Mouse (Mus musculus) kidney, embryonic 14.5 days (tissue): ENCODE data around the gene Ttc29. TPM values are rescaled to one million over a fixed set of nuclear protein-coding genes. Genes with fewer than 3 reads are reported as not detected.

Experiments
- ATAC-seq: fragments of 200-750 bp; cut with Nextera tagmentation; 2 replicates; pipeline ENCODE4 v1.8.0; 2017; ENCODE audit warnings: moderate number of reproducible peaks, mild to moderate bottlenecking, moderate TSS enrichment, moderate library complexity; ENCODE audit not compliant: low FRiP score, low TSS enrichment
- H3K27ac ChIP-seq: fragments of 300-500 bp; sonication (generic); 2 replicates; pipeline ENCODE4 v1.5.1; 2014; ENCODE audit warnings: low read depth, mild to moderate bottlenecking, low read length, moderate library complexity, mixed read lengths
- H3K27me3 ChIP-seq: fragments of 300-500 bp; sonication (generic); 2 replicates; pipeline ENCODE4 v1.6.1; 2014; ENCODE audit warnings: mild to moderate bottlenecking, low read length; ENCODE audit not compliant: control insufficient read depth, insufficient read depth
- H3K36me3 ChIP-seq: fragments of 300-500 bp; sonication (generic); 2 replicates; pipeline ENCODE4 v1.6.1; 2014; ENCODE audit warnings: low read length, mixed read lengths; ENCODE audit not compliant: control insufficient read depth, insufficient read depth
- H3K4me1 ChIP-seq: fragments of 300-500 bp; sonication (generic); 2 replicates; pipeline ENCODE4 v1.6.1; 2014; ENCODE audit warnings: low read length, mixed read lengths; ENCODE audit not compliant: control insufficient read depth, insufficient read depth
- H3K4me2 ChIP-seq: fragments of 300-500 bp; sonication (generic); replicated peaks from 2 replicates; pipeline ENCODE4 v1.6.1; 2014; ENCODE audit warnings: low read depth, mild to moderate bottlenecking, low read length
- H3K4me3 ChIP-seq: fragments of 300-500 bp; sonication (generic); 2 replicates; pipeline ENCODE4 v1.5.1; 2014; ENCODE audit warnings: mild to moderate bottlenecking, low read length
- H3K9ac ChIP-seq: fragments of 300-500 bp; sonication (generic); 2 replicates; pipeline ENCODE4 v1.6.1; 2014; ENCODE audit warnings: low read depth, mild to moderate bottlenecking, low read length, moderate library complexity
- H3K9me3 ChIP-seq: fragments of 300-500 bp; sonication (generic); 2 replicates; pipeline ENCODE4 v1.6.1; 2016; ENCODE audit warnings: low read length; ENCODE audit not compliant: control insufficient read depth
- WGBS: fragments of 180-500 bp; shearing (Covaris S2); extraction: QIAGEN DNeasy Blood & Tissue Kit; methylation state at CpG from one replicate; pipeline ENCODE4 v1.1.7; 2014; 5-methylcytosine and 5-hydroxymethylcytosine counted together
- polyA plus RNA-seq: library from polyadenylated mRNA; unstranded; fragments of >200 nt; fragmentation: Nextera tagmentation; extraction: Ambion mirVana; gene quantifications from 2 replicates; pipeline ENCODE4 v1.2.1, GENCODE M21; 2014

The Ttc29 gene
- polyA plus RNA-seq, 1 experiment from 2014 or later: not detected

DNA sequence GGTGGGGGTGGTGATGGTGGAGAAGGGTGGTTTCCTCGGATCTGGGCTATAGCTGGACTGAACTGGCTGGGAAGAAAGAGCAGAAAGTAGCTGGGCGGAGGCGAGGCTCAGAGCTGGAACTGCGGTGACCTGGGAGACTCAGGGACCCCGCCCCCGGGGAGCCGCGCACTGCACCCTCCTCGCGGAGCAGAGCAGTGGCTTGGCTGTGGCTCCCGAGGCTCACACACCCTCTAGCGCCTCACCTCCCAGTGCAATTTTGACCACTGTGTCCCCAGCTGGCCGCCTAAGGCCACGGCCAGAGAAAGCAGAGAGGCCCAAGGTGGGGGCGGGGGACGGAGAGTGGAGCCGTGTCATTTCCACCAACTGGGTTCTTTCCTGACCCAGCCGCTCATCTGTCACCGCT is 207.0 kb downstream of the Ttc29 start:
- Histone ChIP-seq H3K27ac (no peak overlapping the region), H3K4me1 (peaks cover 9% of the 10 kb centered on the region; the same call in 1 of the 2 replicates), H3K9me3 (no peaks in the 10 kb centered on the region), H3K4me2 (peak overlapping the region; percentile 52), H3K9ac (no peak overlapping the region), H3K36me3 (no peaks in the 10 kb centered on the region), H3K27me3 (peaks cover 49% of the 10 kb centered on the region), H3K4me3 (peak overlapping the region; percentile 29)
- under 1% methylated on average over 19 of the region's 19 CpGs for WGBS
- peak; percentile 77; the same call in 1 of the 2 replicates for ATAC-seq

DNA sequence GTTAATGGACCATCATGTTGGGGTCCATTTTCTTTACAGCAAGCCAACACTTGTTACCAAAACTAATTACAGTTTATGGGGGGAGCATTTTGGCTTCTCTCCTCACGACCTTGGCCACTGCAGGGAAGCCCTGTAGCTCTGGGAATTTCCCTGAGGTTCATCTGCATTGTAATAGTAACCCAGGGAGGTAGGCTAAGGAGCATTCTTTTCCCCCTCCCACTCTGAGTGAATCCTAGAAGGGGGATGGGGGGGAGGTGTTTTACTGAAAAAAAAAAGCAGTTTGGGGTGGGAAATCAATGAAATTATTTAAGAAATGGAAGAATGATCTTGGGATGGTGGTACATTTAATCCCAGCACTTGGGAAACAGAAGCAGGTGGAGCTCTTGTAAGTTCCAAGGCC is 210.8 kb downstream of the Ttc29 start:
- H3K27ac ChIP-seq: no peak overlapping the region
- H3K27me3 ChIP-seq: peaks cover 80% of the 10 kb centered on the region
- H3K4me1 ChIP-seq: peaks cover 9% of the 10 kb centered on the region; the same call in 1 of the 2 replicates
- H3K9me3 ChIP-seq: no peaks in the 10 kb centered on the region
- no peak overlapping the region for H3K9ac ChIP-seq
- H3K36me3 ChIP-seq: no peaks in the 10 kb centered on the region
- no peak overlapping the region for H3K4me3 ChIP-seq
- H3K4me2 ChIP-seq: no peak overlapping the region
- no peak for ATAC-seq
- WGBS: 0% methylated on average over 1 of the region's 1 CpGs

- 1% methylated on average over 10 of the region's 10 CpGs for WGBS
- no peak overlapping the region for H3K9ac ChIP-seq
- H3K4me3 ChIP-seq: no peak overlapping the region
- H3K36me3 ChIP-seq: no peaks in the 10 kb centered on the region
- no peak for ATAC-seq
- no peaks in the 10 kb centered on the region for H3K4me1 ChIP-seq
- H3K27me3 ChIP-seq: peaks cover 85% of the 10 kb centered on the region
- no peaks in the 10 kb centered on the region for H3K9me3 ChIP-seq
- no peak overlapping the region for H3K27ac ChIP-seq
- H3K4me2 ChIP-seq: no peak overlapping the region
Measured at GRCm38 (mm10) chr8:78426455-78426854, 213.4 kb downstream of the Ttc29 start.

DNA sequence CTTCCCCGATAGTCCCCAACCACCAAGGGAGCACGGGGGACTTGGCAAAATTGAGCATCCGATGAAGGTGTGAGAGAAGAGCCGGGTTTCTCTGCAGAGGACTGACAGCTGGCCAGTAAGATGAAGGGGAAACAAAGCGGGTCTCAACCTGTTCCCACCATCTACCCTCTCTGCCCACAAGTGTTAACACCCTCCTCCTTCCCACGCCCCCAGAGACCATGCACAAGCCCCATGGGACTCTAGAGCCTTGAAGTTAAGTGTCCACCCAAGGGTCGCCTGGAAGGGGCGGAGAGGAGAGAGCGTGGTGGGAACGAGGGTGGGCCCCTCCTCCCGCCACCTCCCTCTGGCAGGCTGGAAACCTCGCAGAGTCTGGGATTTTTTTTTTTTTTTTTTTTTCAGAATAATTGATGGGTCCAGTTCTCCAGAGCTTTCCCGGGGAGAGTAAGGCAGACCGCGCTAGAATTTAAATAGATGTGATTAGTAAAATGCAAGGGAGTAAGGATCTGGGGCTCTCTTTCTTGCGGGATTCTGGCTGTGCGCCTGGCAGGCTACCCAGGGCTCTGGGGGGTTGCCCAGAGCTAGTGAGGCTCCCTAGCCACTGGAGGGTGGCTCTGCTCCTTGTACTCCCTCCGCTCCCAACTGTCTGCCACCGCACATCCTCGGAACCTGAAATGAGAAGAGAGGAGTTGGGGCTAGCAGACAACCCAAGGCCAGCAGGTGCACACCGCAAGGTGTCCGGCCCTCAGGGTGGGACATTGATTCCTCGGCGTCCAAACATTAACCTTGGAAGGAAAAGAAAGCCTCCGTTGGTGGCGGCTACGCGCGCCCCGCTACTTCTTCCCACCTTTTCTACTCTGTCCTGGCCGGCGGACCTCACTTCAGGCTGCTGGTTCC is 214.0 kb downstream of the Ttc29 start:
- no peak overlapping the region for H3K4me3 ChIP-seq
- H3K9ac ChIP-seq: no peak overlapping the region
- WGBS: under 1% methylated on average over 32 of the region's 32 CpGs
- H3K27ac ChIP-seq: no peak overlapping the region
- H3K9me3 ChIP-seq: no peaks in the 10 kb centered on the region
- H3K36me3 ChIP-seq: no peaks in the 10 kb centered on the region
- no peak for ATAC-seq
- peaks cover 86% of the 10 kb centered on the region for H3K27me3 ChIP-seq
- no peaks in the 10 kb centered on the region for H3K4me1 ChIP-seq
- no peak overlapping the region for H3K4me2 ChIP-seq

- no peak for ATAC-seq
- 0% methylated on average over 8 of the region's 8 CpGs for WGBS
- Histone ChIP-seq H3K4me3 (no peak overlapping the region), H3K9me3 (no peaks in the 10 kb centered on the region), H3K4me1 (no peaks in the 10 kb centered on the region), H3K9ac (no peak overlapping the region), H3K36me3 (no peaks in the 10 kb centered on the region), H3K27me3 (peaks cover 86% of the 10 kb centered on the region), H3K27ac (no peak overlapping the region), H3K4me2 (no peak overlapping the region)
Measured at GRCm38 (mm10) chr8:78427769-78428130, 214.7 kb downstream of the Ttc29 start.

DNA sequence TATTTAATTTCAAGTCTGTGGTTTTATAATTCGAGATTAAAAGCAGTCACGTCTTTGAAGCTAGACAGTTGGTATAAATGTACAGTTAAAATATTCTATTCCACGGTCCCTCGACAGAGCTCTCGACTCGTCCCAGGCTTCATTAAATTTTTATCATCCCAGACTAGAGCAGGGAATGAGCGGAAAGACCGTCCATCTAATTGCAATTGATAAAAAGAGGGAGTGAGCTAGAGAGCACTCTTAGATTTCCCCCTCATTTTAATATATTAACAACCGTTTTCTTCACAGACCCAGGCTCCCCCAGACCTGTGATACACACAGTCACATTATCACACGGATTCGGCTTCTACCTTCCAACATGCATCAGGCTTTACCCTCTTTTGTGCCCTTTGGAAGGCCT is 215.1 kb downstream of the Ttc29 start:
- H3K9me3 ChIP-seq: no peaks in the 10 kb centered on the region
- H3K4me3 ChIP-seq: no peak overlapping the region
- H3K4me2 ChIP-seq: no peak overlapping the region
- H3K9ac ChIP-seq: no peak overlapping the region
- no peak overlapping the region for H3K27ac ChIP-seq
- WGBS: 3% methylated on average over 11 of the region's 11 CpGs
- H3K36me3 ChIP-seq: no peaks in the 10 kb centered on the region
- H3K4me1 ChIP-seq: no peaks in the 10 kb centered on the region
- no peak for ATAC-seq
- H3K27me3 ChIP-seq: peaks cover 85% of the 10 kb centered on the region

GRCm38 (mm10) chr8:78431356-78431755 is 218.3 kb downstream of the Ttc29 start:
- Histone ChIP-seq H3K9me3 (no peaks in the 10 kb centered on the region), H3K4me3 (no peak overlapping the region), H3K4me2 (no peak overlapping the region), H3K9ac (no peak overlapping the region), H3K4me1 (0 out of 2 replicates have a peak, but pooled peaks cover 3% of the 10 kb centered on the region), H3K27ac (no peak overlapping the region), H3K36me3 (no peaks in the 10 kb centered on the region), H3K27me3 (peaks cover 88% of the 10 kb centered on the region)
- ATAC-seq: no peak
- 4% methylated on average over 4 of the region's 4 CpGs for WGBS

GRCm38 (mm10) chr8:78432451-78432850 is 219.4 kb downstream of the Ttc29 start:
- Histone ChIP-seq H3K36me3 (no peaks in the 10 kb centered on the region), H3K4me1 (0 out of 2 replicates have a peak, but pooled peaks cover 7% of the 10 kb centered on the region), H3K9me3 (no peaks in the 10 kb centered on the region), H3K27me3 (peaks cover 88% of the 10 kb centered on the region), H3K9ac (no peak overlapping the region), H3K27ac (no peak overlapping the region), H3K4me2 (no peak overlapping the region), H3K4me3 (no peak overlapping the region)
- 24% methylated on average over 1 of the region's 1 CpGs for WGBS
- ATAC-seq: no peak

GRCm38 (mm10) chr8:78433318-78433717 is 220.2 kb downstream of the Ttc29 start:
- Histone ChIP-seq H3K4me2 (no peak overlapping the region), H3K4me1 (0 out of 2 replicates have a peak, but pooled peaks cover 7% of the 10 kb centered on the region), H3K9ac (no peak overlapping the region), H3K27me3 (peaks cover 89% of the 10 kb centered on the region), H3K27ac (no peak overlapping the region), H3K36me3 (no peaks in the 10 kb centered on the region), H3K4me3 (no peak overlapping the region), H3K9me3 (no peaks in the 10 kb centered on the region)
- no peak for ATAC-seq
- 11% methylated on average over 5 of the region's 5 CpGs for WGBS
